Mouse (Mus musculus) frontal cortex, postnatal 36 days (tissue): ENCODE measurements around the gene Plcb4.

Source experiments
- DNase-seq, 2 experiments: peaks; one replicate each; pipeline ENCODE4 v3.0.0; 2022; ENCODE audit warnings: low spot score in 2 of 2

The Plcb4 gene

DNA sequence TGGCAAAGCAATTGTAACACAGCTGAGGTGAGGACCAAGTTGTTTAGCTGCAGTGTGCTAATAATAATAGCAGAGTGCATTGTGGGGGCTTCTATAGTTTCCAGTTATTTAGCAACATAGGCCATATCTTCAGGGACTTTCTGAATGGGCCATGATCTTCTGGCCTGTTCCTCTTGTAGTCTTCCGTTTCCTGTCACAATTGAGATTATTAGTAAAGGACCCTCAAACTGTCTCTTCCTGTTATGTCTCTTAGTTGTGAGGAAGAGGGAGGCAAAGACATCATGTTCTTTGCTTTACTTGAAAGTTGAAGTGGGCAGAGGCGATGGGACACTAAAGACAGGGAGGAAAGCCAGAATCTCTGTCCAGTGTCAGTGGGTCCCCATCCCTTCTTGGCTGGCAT lies 195.2 kb downstream of the Plcb4 start:
- no peak for DNase-seq

DNA sequence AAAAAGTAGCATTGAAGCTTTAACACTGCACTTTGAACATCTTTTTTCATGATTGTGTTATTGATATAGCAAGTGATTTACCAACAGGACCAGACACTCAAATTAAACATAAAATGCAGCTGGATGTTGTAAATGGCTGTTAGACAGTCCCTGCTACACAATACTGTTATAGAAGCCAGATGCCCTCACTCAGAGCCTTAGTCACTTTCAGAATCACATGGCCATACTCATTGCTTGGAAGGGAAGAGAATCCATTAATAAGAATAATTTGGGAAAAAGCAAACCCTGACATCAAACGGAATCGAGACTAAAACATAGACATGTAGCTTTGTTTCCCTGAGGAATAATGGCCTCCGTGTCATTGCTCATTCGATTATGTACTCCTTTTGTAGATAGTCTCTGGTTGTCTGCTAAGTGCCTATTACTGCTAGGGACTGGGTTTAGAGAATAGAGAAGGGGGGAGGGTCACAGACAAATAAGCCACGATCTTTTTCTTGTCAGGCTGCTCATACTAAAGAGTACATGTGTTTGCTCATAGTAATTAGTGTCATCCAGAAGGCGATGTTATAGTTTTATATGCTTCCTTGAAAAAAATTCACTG lies 197.2 kb downstream of the Plcb4 start:
- DNase-seq: no peak

DNA sequence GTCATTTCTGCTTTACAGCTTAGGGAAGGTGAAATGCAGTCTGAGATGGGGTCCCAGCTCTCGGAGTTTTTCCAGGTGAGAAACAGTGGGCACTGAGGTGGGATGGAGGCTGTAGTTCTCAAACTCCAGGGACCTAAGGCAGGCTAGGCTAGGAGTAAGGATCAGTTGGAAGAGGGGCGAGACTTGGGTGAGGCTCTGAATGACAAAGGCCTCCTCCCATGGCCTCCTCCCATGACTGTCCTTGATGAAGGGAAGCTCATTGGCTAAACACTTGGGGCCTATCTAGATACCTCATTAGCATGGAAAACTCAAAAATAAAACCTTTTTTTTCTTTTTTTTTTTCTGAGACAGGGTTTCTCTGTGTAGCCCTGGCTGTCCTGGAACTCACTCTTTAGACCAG lies 198.0 kb downstream of the Plcb4 start:
- no peak for DNase-seq

DNA sequence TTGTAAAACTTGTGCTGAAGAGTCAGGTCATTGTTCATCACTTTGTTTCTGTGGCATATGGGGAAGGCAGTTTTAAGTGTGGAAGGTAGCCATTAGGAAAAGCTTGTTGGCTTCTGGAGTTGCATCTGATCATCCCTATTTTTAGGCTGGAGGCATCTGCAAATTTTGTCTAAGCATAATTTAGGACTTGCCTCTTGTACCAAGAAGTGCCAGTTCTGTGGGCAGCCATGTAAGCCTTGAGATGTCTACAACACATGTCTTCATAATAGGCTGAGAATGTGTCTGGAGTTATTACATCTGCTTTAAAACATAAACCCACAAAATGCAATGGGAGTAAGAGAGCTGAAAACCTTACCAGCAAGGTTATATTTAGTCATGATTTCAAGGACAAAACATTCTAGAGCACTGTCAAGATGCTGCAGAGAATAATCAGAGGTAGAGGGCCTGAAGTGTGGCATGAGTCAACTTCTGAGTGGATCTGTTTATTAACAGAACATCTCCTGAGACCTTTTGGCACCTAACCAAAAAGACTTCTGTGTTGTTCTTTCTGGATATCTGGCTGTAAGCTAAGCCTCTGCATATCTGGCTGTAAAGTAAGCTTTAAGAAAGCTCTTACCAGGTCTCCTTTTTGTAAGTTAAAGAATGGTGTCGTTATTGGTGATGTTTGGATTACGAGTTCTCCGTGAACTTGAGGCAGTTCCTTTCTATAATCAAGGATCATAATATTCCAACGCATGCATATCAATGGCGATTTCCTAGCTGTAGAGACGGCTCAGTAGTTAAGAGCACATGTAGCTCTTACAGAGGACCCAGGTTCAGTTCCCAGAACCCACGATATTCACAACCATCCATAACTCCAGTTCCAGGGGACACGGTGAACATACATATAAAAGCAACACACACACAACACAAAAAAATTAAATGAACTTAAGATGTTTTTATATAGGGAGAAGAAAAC lies 203.0 kb downstream of the Plcb4 start:
- peak; percentile 17 to 46 for DNase-seq

DNA sequence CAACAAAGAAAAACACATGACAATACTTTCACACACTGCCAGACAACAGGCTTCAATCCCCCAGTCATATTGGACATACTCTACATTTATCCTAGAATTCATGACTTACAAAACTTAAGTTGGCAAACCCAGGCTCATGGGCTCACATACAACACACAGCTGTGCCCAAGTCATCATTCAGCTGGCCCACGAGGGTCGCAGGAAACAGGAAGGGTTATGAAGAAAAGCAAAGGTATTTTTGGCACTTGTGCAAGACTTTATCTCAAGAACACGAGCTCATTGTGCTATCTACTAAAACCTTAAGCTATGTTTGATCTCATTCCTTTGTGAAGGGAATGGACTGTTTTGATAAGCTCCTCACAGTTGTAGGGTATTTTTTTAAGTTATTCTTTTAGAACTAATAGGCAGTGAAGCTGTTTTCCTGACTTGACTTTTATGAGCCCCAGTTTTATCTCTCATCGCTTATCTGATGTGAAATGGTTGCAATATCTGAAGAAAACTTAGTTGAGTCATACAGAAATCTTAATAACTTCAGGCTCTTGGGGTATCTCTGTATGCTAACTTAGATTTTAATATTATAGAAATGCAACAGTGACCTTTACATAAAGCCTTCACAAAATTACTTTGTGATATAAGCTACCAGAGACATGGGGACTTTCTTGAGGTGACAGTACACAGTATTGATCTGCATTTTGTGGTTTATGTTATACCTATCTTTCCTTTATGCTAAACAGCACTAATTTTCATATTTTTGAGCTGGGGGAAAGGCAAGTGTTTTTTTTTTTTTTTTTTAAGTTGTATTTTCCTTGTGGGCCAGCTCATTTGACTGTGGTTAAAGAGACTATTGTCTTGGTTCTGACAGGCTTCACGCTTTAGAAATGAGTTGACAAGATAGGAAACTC lies 203.9 kb downstream of the Plcb4 start:
- DNase-seq: no peak

DNA sequence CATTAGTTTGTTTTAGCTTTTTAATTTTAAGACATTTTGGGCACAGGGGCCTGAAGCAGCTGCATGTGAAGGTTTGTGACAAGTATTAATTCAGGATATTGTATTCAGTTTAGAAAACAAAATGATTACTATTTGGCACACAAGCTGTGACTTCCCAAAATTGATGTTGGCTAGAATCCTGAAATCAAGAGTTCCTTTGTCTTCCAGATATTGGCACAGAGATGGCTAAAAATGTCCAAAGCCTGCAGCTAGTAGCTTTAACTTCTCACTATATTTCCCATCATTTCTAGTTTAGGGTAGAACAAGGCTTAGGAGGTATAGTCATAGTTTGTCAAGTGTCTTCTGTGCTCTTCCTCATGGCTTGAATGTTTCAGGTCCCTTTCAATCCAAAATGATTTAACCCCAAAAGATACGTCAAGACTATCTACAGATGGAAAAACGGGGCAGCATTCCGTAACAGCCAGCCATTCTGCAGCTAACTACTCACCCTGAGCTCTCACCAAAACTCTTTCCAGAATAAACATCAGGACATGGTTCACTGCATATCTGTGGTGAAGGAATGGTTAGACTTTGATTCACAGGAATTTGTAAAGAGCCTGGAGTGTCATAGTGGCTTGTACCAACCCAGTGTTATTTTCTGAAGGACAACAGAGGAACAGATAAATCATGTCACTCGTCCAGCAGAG lies 204.7 kb downstream of the Plcb4 start:
- no peak for DNase-seq

DNA sequence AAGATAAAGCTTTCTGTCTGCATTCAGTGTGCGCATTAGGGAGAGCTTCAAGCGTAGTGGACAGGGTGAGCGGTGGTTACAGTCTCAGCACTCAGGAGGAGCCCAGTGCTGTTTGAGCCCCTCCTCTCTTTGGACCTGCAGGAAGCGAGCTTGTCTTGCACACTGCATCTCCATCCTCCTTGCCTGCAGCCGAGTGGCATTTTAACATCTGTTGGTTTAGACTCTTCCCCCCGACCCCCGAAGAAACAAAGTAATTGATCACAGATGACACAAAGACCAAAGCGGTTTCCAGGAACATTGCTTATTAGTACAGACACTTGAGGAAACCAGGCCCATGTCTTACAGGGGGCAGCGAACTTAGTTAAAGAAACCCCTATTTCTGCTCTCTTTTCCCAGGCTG lies 207.6 kb downstream of the Plcb4 start:
- no peak for DNase-seq

DNA sequence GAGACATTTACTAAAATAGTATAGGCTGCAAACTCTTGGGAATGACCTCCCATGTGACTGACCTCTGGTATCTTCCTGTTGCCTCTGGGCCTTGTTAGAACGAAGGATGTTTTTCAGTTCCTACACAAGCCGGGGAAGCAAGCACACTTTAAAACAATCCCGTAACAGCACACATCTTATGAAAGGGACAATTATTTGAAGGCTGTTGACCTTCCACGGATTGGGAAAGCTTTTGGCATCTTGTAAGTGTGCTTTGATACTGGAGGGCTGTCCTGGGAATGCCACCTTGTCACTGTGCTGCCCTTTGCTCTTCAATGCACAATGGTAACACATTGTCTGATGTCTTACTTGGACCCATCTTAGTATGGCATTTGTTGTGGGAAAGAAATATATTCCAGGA lies 208.0 kb downstream of the Plcb4 start:
- no peak for DNase-seq

DNA sequence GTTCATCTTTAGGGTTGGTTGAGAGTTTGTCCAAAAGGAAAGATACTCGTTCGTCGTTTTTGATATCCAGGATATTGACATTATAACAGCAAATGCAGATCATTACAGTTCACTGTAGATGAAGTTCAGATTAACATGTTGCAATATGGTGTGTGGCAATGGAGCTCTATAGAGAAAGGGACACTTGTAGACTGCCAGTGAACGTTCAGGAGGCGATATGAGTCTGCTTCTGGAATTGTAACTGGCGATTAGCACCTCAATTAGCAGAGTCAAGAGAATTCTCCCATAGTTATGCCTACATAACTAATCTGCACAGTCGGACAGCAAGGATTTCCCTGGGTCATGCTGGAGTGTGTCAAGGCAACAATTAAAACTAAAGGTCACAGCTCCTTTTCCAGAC lies 210.8 kb downstream of the Plcb4 start:
- no peak for DNase-seq

DNA sequence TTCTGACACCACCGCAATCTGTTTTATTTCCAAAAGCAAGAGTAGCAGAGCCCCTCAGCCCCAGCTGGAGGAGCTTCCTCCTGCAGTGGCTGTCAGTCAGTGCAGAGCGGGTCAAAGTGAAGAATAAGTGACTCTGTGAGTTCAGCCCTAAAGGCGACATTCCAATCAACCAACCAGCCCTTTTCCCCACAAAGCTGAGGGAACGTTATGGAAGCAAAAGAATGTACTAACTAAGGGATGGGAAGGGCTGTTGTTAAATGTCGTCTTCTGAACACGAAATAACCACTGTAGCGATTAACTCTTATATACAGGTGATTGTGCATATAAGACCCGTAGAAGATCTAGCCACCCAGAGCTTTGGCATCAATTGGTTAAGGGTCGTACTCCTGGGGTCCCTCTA lies 214.3 kb downstream of the Plcb4 start:
- no peak for DNase-seq

DNA sequence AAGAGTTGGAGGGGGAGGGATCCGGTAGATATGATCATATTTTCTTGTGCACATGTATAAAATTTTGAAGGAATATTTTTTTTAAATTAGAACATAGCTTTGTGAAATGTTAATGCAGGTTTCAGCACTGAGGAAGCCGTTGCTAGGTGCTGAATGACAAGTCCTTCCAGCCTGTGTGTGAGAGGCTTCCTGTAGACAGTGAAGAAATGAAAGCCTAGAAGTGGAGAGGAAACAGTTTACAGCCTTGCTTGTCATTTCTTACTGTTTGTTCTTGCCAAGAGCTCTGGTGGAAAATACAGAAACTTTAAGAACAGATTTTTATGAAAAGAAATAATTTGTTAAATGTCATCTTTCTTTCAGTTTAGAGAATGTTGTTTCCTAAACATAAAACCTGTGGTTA lies 214.9 kb downstream of the Plcb4 start:
- DNase-seq: no peak

DNA sequence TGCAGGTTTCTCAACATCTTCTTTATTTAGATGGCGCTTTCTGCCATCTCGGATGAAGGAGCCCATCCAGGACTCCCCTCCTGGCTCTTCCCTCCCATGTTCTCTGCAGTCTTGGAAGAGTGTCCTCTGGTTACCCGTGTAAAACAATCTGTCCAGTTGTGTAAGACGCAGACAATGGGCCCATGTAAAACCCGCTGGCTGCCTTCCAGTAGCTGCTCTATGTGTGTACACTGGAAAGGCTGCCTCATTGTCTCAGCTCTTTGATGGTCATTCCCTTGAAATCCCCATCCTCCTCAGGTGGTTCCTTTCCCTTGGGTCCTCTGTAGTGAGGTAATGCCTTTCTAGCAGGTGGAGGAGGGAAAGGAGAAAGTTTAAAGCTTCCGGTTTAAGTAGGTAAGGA lies 216.7 kb downstream of the Plcb4 start:
- no peak for DNase-seq

DNA sequence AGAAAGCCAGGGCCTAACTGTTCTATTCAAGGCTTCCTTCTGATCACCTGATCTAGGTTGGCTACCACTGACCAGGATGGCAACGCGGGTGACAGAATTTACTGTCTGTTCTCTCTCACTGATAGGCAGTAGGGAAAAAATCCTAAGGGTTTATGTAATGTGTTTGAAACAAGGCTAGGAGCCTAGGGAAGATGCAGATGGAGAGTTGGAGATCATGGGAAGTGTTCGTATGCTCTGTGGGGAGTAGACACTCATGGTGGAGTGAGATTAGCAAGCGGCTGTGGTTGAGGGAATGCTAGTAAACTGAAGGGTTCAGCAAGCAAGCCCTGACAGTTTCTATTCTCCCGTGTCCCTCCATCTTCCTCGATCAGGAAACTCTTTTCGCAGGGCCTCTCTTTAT lies 220.5 kb downstream of the Plcb4 start:
- no peak for DNase-seq

DNA sequence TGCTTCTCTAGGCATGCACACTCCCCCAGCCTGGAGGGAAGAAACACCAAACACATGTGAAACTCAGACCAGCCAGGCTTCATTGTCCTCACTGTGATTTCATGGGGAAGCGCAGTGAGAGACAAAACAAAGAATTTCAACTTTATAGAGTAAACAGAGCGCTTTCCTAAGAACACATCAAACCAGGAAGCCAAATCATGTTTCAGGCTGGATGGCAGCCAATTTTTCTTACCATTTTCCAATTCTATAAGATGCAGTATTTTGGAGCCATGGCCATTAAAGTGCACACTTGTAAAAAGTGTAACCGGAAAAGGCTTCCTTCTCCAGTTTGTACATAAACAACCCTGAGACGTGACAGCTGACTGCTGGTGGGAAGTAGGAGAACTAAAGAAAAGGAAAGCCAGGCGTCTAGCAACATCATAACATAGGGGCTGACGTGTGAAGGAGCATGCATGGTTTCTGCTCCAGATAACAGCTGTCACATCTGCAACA lies 221.5 kb downstream of the Plcb4 start:
- DNase-seq: no peak

DNA sequence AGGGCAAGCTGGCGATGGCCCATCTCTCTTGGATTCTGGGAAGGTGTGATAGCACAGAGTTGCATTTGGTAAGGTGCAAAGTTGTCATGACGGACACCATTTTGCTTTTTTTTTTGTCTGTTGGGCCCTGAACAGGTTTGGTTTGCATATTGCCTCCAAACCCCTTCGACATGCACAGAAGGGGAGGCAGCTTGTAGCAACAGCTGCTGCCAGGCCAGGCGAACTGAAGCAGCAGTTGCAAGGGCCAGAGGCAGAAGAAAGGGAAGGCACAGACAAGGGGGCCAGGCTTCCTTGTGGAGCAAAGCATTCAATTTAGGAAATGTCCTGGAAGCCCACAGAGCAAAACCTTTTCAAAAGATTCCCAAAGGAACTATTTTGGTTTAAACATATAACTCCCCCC lies 224.5 kb downstream of the Plcb4 start:
- DNase-seq: no peak

DNA sequence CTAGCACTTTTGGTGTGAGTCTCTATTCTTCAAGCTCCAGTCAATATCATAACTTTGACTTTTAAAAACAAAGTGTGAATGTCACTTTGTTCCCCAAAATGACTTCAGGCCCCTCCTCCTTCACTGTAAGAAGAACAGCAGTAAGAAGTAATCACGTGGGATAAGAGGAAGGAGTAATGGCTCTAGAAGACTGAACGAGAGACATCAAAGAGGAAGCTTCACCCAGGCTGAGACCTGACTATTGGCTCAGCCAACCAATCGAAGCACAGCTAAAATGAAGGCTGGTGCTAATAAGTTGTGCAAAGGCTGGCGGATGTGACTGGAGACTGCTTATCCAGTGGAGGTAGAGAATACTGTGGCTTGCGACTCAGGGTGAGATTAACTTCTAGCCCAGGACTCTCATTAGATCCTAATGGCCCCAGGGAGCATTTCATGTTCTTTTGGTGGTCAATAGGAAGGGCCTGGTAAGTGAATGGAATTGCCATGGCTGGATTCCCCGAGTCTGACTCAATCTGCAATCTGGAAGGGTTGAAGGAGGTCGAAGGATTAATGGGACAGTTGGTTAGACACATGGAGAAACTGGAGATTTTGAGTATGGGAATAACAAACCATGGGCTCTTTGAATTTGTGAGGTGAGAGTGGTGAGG lies 225.8 kb downstream of the Plcb4 start:
- DNase-seq: no peak

DNA sequence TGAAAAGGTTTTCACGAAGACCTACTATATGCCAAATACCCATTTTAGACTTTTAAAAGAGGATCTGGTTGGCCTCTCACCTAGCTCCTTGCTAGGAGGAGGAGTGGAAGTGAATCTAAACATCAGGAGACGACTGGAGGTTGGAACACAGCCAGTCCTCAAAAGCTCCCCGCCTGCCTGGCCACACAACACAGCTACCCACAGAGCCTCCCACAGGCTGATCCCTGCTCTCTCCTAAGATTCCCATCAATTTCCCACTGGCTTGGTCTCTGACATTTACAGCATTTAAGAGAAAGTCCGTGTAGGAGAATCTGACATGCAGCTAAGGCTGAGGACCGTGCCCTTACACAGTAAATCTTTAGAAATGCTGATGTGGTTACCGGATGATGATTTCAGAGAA lies 226.8 kb downstream of the Plcb4 start:
- DNase-seq: no peak

DNA sequence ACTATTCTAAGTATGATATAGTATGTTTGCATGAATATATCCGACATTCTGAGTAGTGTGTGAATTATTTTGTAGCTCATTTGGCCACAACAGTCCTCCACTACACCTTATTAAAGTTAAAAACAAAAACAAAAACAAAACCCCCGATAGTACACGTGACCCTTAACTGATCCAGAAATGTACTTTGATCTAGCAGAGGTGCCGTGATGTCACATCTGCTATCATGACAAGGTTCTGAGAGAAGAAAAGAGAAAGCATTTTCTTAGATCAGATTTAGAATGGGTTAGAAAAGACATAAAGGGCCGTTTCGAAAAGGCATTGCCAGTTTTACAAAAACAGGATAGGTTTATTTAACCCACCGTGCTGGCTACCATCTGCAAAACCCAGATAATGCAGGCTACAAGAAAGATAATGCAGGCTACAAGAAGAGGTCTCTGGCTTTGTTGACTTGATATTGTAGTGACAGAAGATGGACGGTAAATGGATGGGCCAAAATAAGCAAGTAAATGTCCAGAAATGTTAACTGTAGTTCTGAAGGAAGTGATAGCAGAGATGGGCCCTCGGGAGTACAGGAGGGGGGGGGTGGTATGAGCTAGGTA lies 227.4 kb downstream of the Plcb4 start:
- DNase-seq: no peak

DNA sequence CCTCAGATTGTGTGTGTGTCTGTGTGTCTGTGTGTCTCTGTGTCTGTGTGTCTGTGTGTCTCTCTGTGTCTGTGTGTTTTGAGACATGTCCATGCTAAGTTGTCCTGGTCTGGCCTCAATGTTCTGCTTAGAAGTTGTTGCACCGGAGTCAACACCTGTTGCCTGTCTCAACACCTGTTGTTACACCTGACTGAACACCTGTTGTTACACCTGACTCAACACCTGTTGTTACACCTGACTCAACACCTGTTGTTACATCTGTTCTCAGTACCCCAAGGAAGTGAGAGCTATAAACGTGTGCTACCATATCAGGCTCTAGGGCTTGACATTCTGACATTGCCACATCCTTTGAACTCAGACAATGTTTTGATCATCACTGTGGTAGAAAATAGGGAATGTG lies 229.0 kb downstream of the Plcb4 start:
- no peak for DNase-seq

DNA sequence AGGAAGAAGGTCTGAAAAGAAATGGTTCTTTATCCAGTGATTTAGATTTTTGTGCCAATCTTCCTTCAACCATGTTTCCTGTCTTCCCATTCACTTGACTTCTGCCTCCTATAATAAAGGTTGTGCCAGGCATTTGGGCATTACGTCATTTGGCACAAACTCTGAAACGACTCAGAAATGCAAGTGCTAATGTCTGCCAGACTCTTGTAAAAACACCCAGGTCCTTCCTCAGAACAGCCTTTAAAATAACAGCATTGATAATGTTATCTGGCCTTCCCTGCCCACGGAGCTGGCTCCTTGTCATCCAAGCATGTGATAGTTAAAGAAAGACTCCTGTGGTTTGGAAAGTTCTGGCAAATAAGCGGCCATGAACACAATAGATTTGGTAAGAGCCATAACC lies 229.4 kb downstream of the Plcb4 start:
- DNase-seq: no peak

DNA sequence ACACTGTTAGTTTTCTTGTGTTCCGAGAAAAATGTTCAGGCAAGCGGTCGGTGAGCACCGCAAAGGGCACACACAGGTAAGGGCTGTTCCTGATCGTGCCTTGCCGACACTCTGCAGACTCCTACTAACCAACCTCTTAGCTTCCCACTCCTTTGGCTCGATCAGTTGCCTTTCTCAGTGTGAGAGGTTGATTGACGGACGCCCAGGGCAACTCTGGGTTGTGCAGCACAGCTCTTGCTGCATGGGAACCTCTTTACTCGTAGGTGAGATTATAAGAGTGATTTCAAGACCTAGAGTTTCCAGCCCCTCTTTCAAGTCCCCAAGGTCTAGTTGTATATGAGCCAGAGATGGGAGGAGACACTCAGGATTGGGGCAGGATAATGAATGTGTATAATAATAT lies 230.0 kb downstream of the Plcb4 start:
- DNase-seq: no peak
